24 mouse cellular contexts compared by ENCODE assay signal in genomic region chr4:118304984-118305383, GRCm38 (mm10). TPM values are rescaled to one million over a fixed set of nuclear protein-coding genes. Genes with fewer than 3 reads are reported as not detected.
A peak's percentile ranks its signal among the peaks of the same experiment; 100 is the strongest.
DNase-seq lines count a peak whose midpoint lies in the region; ATAC-seq and TF ChIP-seq lines count a peak whose summit lies in the region.
"Had no signal": no experiment of that assay in that cellular context is flagged by ENCODE, and none has a peak within 500 bp of the region (broad histone marks: within the 10 kb centered on the region; RNA-seq: fewer than 3 reads in every experiment).

No protein-coding gene starts in this region.

- H3K27ac ChIP-seq in hindbrain, embryonic 14.5 days: no peak overlapping the region
- no peak overlapping the region for H3K27ac ChIP-seq in hindbrain, embryonic 16.5 days (ENCODE audit: low read depth, low read length)
- H3K27ac ChIP-seq in lung, embryonic 14.5 days (ENCODE audit: low read depth): no peak overlapping the region
- 0 out of 2 replicates have a peak overlapping the region, but pooled peaks have one; percentile 15 for H3K27ac ChIP-seq in embryonic facial prominence, embryonic 14.5 days (replicated peaks; ENCODE audit: low read depth, low read length)
- H3K27ac ChIP-seq: hindbrain, embryonic 15.5 days; intestine, embryonic 15.5 days; left cerebral cortex, adult 2 months; limb, embryonic 13.5 days; liver, embryonic 12.5 days; neural tube, embryonic 13.5 days had no signal

- peak; percentile 39 for DNase-seq in hindbrain, embryonic 14.5 days (ENCODE audit: low spot score)
- peak; percentile 22 for DNase-seq in lung, embryonic 14.5 days
- DNase-seq in lung, adult 18-20 months: no peak
- peak; percentile 40 for DNase-seq in adipocyte (ENCODE audit: low spot score)
- peak; percentile 76 for DNase-seq in embryonic facial prominence, embryonic 14.5 days (ENCODE audit: low spot score)
- DNase-seq in right cerebral cortex, adult 2 months (ENCODE audit: low spot score in 2 of 2): no peak
- DNase-seq: adrenal gland, postnatal 10 days; B cell, adult 2 months; cerebellum, adult 11-12 months; cerebellum, postnatal 10 days; gastrocnemius, postnatal 14 days; heart, adult 18-20 months; heart, postnatal 4 days; lung, adult 2 months; thymus, postnatal 4 days had no signal

- H3K4me1 ChIP-seq in hindbrain, embryonic 14.5 days (replicated peaks; ENCODE audit: control insufficient read depth, insufficient read depth, low read length): no peaks in the 10 kb centered on the region
- H3K4me1 ChIP-seq in hindbrain, embryonic 16.5 days (ENCODE audit: control insufficient read depth, insufficient read depth, low read depth, low read length): no peaks in the 10 kb centered on the region
- H3K4me1 ChIP-seq in lung, embryonic 14.5 days (ENCODE audit: insufficient read depth): no peaks in the 10 kb centered on the region
- H3K4me1 ChIP-seq in embryonic facial prominence, embryonic 14.5 days (ENCODE audit: control insufficient read depth, insufficient read depth, low read length): peaks cover 14% of the 10 kb centered on the region
- H3K4me1 ChIP-seq: heart, embryonic 12.5 days; hindbrain, embryonic 15.5 days; intestine, embryonic 15.5 days; liver, embryonic 12.5 days; neural tube, embryonic 13.5 days had no signal

- no peak for TF ChIP-seq CTCF in lung, embryonic 14.5 days (IDR thresholded peaks at IDR 0.05; ENCODE audit: low read depth)

- no peak overlapping the region for H3K4me3 ChIP-seq in hindbrain, embryonic 14.5 days (replicated peaks; ENCODE audit: low read length)
- no peak overlapping the region for H3K4me3 ChIP-seq in hindbrain, embryonic 16.5 days (ENCODE audit: low read length)
- H3K4me3 ChIP-seq in lung, embryonic 14.5 days (ENCODE audit: low read depth, low read length): no peak overlapping the region
- H3K4me3 ChIP-seq in embryonic facial prominence, embryonic 14.5 days (ENCODE audit: low read depth, low read length): no peak overlapping the region
- H3K4me3 ChIP-seq: heart, embryonic 12.5 days; hindbrain, embryonic 15.5 days; intestine, embryonic 15.5 days; left cerebral cortex, adult 2 months; limb, embryonic 13.5 days; liver, embryonic 12.5 days; neural tube, embryonic 13.5 days had no signal

- H3K27me3 ChIP-seq in hindbrain, embryonic 14.5 days (ENCODE audit: control insufficient read depth, insufficient read depth, low read length): no peaks in the 10 kb centered on the region
- no peaks in the 10 kb centered on the region for H3K27me3 ChIP-seq in hindbrain, embryonic 16.5 days (replicated peaks; ENCODE audit: control insufficient read depth, insufficient read depth, low read length)
- H3K27me3 ChIP-seq in lung, embryonic 14.5 days (ENCODE audit: insufficient read depth, low read length): no peaks in the 10 kb centered on the region
- no peaks in the 10 kb centered on the region for H3K27me3 ChIP-seq in embryonic facial prominence, embryonic 14.5 days (replicated peaks; ENCODE audit: control insufficient read depth, insufficient read depth, low read length)
- H3K27me3 ChIP-seq: heart, embryonic 12.5 days; hindbrain, embryonic 15.5 days; intestine, embryonic 15.5 days; neural tube, embryonic 13.5 days had no signal

- WGBS in hindbrain, embryonic 14.5 days: 50% methylated on average over 4 of the region's 4 CpGs
- WGBS in hindbrain, embryonic 16.5 days: 40% methylated on average over 4 of the region's 4 CpGs
- 49% methylated on average over 4 of the region's 4 CpGs for WGBS in lung, embryonic 14.5 days
- WGBS in embryonic facial prominence, embryonic 14.5 days: 43% methylated on average over 4 of the region's 4 CpGs

- no peaks in the 10 kb centered on the region for H3K36me3 ChIP-seq in hindbrain, embryonic 14.5 days (replicated peaks; ENCODE audit: control insufficient read depth, insufficient read depth)
- no peaks in the 10 kb centered on the region for H3K36me3 ChIP-seq in hindbrain, embryonic 16.5 days (ENCODE audit: control insufficient read depth, insufficient read depth, low read length)
- no peaks in the 10 kb centered on the region for H3K36me3 ChIP-seq in lung, embryonic 14.5 days (ENCODE audit: insufficient read depth)
- no peaks in the 10 kb centered on the region for H3K36me3 ChIP-seq in embryonic facial prominence, embryonic 14.5 days (ENCODE audit: control insufficient read depth, insufficient read depth, low read length)
- H3K36me3 ChIP-seq: heart, embryonic 12.5 days; hindbrain, embryonic 15.5 days; intestine, embryonic 15.5 days; limb, embryonic 13.5 days; liver, embryonic 12.5 days; neural tube, embryonic 13.5 days had no signal

- H3K9me3 ChIP-seq in hindbrain, embryonic 14.5 days (ENCODE audit: control insufficient read depth, low read length): no peaks in the 10 kb centered on the region
- no peaks in the 10 kb centered on the region for H3K9me3 ChIP-seq in hindbrain, embryonic 16.5 days (ENCODE audit: control insufficient read depth, low read length)
- H3K9me3 ChIP-seq in lung, embryonic 14.5 days (ENCODE audit: low read depth, low read length): no peaks in the 10 kb centered on the region
- H3K9me3 ChIP-seq in embryonic facial prominence, embryonic 14.5 days (ENCODE audit: control insufficient read depth, low read length): no peaks in the 10 kb centered on the region
- H3K9me3 ChIP-seq: heart, embryonic 12.5 days; hindbrain, embryonic 15.5 days; intestine, embryonic 15.5 days; limb, embryonic 13.5 days; liver, embryonic 12.5 days; neural tube, embryonic 13.5 days had no signal

- no peak for ATAC-seq in hindbrain, embryonic 14.5 days (ENCODE audit: low FRiP score)
- no peak; the same call in 1 of the 2 replicates for ATAC-seq in hindbrain, embryonic 16.5 days
- ATAC-seq in lung, embryonic 14.5 days (ENCODE audit: insufficient read depth): no peak
- 0 out of 2 replicates have a peak, but pooled peaks have one; percentile 38 for ATAC-seq in embryonic facial prominence, embryonic 14.5 days (ENCODE audit: low read depth)
- ATAC-seq: intestine, embryonic 15.5 days; liver, embryonic 12.5 days had no signal

- no peak overlapping the region for H3K4me2 ChIP-seq in hindbrain, embryonic 14.5 days (replicated peaks)
- no peak overlapping the region for H3K4me2 ChIP-seq in hindbrain, embryonic 16.5 days (ENCODE audit: low read length)
- H3K4me2 ChIP-seq in lung, embryonic 14.5 days: no peak overlapping the region
- no peak overlapping the region for H3K4me2 ChIP-seq in embryonic facial prominence, embryonic 14.5 days (ENCODE audit: low read depth, low read length)
- H3K4me2 ChIP-seq: heart, embryonic 12.5 days; hindbrain, embryonic 15.5 days; intestine, embryonic 15.5 days; limb, embryonic 13.5 days; liver, embryonic 12.5 days; midbrain, embryonic 11.5 days; neural tube, embryonic 13.5 days had no signal

- no peak overlapping the region for H3K9ac ChIP-seq in hindbrain, embryonic 14.5 days
- no peak overlapping the region for H3K9ac ChIP-seq in hindbrain, embryonic 16.5 days (ENCODE audit: low read depth, low read length)
- H3K9ac ChIP-seq in lung, embryonic 14.5 days: no peak overlapping the region
- H3K9ac ChIP-seq in embryonic facial prominence, embryonic 14.5 days (ENCODE audit: low read depth, low read length): no peak overlapping the region
- H3K9ac ChIP-seq: heart, embryonic 12.5 days; hindbrain, embryonic 15.5 days; intestine, embryonic 15.5 days; limb, embryonic 13.5 days; liver, embryonic 12.5 days; neural tube, embryonic 13.5 days had no signal

RNA-seq across cellular contexts. Expression of gene Ptprf, which starts 13.8 kb away (rescaled TPM):
- polyA plus RNA-seq in hindbrain, embryonic 14.5 days (2014; fragmentation: Nextera tagmentation; extraction: Ambion mirVana): 67.1 and 68.2 TPM in 2 replicates
- polyA plus RNA-seq in hindbrain, embryonic 16.5 days (2015; fragmentation: Nextera tagmentation; extraction: Ambion mirVana): 71.7 and 88.1 TPM in 2 replicates
- 69.7 and 75.7 TPM in 2 replicates for polyA plus RNA-seq in lung, embryonic 14.5 days (2014; fragmentation: Nextera tagmentation; extraction: Ambion mirVana)
- 59.8 and 66.8 TPM in 2 replicates for polyA plus RNA-seq in embryonic facial prominence, embryonic 14.5 days (2014; fragmentation: Nextera tagmentation; extraction: Ambion mirVana)

Comparison
In these comparisons a context has a peak if more than half of its experiments do, and no peak if none do; other contexts are left out.
1. DNase-seq: peak in hindbrain, embryonic 14.5 days (single experiment), lung, embryonic 14.5 days (single experiment), adipocyte (single experiment) and embryonic facial prominence, embryonic 14.5 days (single experiment); none in lung, adult 18-20 months (0 of 2) and right cerebral cortex, adult 2 months (0 of 2).